Mouse (Mus musculus) hindbrain, embryonic 15.5 days (tissue): ENCODE results near the gene Apobec4. TPM values are rescaled to one million over a fixed set of nuclear protein-coding genes. Genes with fewer than 3 reads are reported as not detected.

Experiments used
- ATAC-seq: fragments of 200-750 bp; cut with Nextera tagmentation; 2 replicates; pipeline ENCODE4 v1.8.0; 2017; ENCODE audit warnings: low read depth, moderate number of reproducible peaks, moderate TSS enrichment; ENCODE audit not compliant: low FRiP score
- H3K27ac ChIP-seq: fragments of 300-500 bp; sonication (generic); replicated peaks from 2 replicates; pipeline ENCODE4 v1.5.1; 2015; ENCODE audit warnings: mild to moderate bottlenecking, inconsistent platforms
- H3K27me3 ChIP-seq: fragments of 300-500 bp; sonication (generic); 2 replicates; pipeline ENCODE4 v1.6.1; 2015; ENCODE audit warnings: control low read depth, inconsistent platforms
- H3K36me3 ChIP-seq: fragments of 300-500 bp; sonication (generic); 2 replicates; pipeline ENCODE4 v1.6.1; 2015; ENCODE audit warnings: control low read depth, inconsistent platforms
- H3K4me1 ChIP-seq: fragments of 300-500 bp; sonication (generic); replicated peaks from 2 replicates; pipeline ENCODE4 v1.6.1; 2015; ENCODE audit warnings: control low read depth, inconsistent platforms
- H3K4me2 ChIP-seq: fragments of 300-500 bp; sonication (generic); 2 replicates; pipeline ENCODE4 v1.6.1; 2015; ENCODE audit warnings: moderate library complexity, mild to moderate bottlenecking, inconsistent platforms
- H3K4me3 ChIP-seq: fragments of 300-500 bp; sonication (generic); 2 replicates; pipeline ENCODE4 v1.5.1; 2015; ENCODE audit warnings: mild to moderate bottlenecking, inconsistent platforms
- H3K9ac ChIP-seq: fragments of 300-500 bp; sonication (generic); 2 replicates; pipeline ENCODE4 v1.6.1; 2015; ENCODE audit warnings: inconsistent platforms
- H3K9me3 ChIP-seq: fragments of 300-500 bp; sonication (generic); 2 replicates; pipeline ENCODE4 v1.6.1; 2016; ENCODE audit warnings: control low read depth, inconsistent platforms
- WGBS: fragments of 180-500 bp; shearing (Covaris S2); methylation state at CpG from one replicate; pipeline ENCODE4 v1.1.7; 2015; 5-methylcytosine and 5-hydroxymethylcytosine counted together
- polyA plus RNA-seq: library from polyadenylated mRNA; unstranded; fragments of >200 nt; fragmentation: Nextera tagmentation; extraction: Ambion mirVana; gene quantifications from 2 replicates; pipeline ENCODE4 v1.2.1, GENCODE M21; 2015

The Apobec4 gene
- polyA plus RNA-seq, 1 experiment from 2014 or later, result not detected

GRCm38 (mm10) chr1:152724286-152724685 lies 26.1 kb upstream of the Apobec4 start:
- no peaks in the 10 kb centered on the region for H3K4me1 ChIP-seq
- H3K27me3 ChIP-seq, result no peaks in the 10 kb centered on the region
- no peak overlapping the region for H3K4me2 ChIP-seq
- no peak overlapping the region for H3K4me3 ChIP-seq
- ATAC-seq, result no peak
- H3K9ac ChIP-seq, result no peak overlapping the region
- no peak overlapping the region for H3K27ac ChIP-seq
- H3K36me3 ChIP-seq, result no peaks in the 10 kb centered on the region
- H3K9me3 ChIP-seq, result no peaks in the 10 kb centered on the region

GRCm38 (mm10) chr1:152726095-152726494 lies 24.3 kb upstream of the Apobec4 start:
- H3K27ac ChIP-seq, result no peak overlapping the region
- no peak for ATAC-seq
- no peaks in the 10 kb centered on the region for H3K9me3 ChIP-seq
- no peaks in the 10 kb centered on the region for H3K4me1 ChIP-seq
- H3K9ac ChIP-seq, result no peak overlapping the region
- H3K36me3 ChIP-seq, result no peaks in the 10 kb centered on the region
- no peak overlapping the region for H3K4me3 ChIP-seq
- 84% methylated on average over 3 of the region's 3 CpGs for WGBS
- H3K4me2 ChIP-seq, result no peak overlapping the region
- no peaks in the 10 kb centered on the region for H3K27me3 ChIP-seq

DNA sequence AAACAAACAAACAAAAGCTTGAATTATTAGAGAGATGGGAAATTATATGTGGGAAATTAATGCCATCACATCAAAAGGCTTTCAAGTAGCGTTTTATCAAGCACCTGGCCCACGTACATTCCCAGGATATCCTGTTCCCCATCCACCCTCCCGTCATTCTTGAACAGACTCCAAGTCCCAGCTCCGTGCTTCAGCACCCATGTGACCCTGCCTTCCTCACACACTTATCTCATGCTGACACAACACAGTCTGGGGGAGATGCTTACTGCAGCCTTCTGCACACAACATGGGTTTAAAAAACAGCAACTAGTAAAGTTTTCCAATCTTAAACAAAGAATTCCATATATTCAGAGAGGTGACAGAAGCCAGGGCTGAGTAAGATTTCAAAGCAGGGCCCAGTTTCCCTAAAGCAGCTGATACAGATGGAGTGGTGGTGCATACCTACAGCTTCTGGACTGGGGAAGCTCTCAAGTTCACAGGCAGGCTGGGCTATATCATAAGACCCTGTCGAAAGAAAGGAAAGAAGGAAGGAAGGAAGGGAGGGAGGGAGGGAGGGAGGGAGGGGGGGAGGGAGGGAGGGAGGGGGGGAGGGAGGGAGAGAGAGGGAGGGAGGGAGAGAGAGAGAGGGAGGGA lies 22.6 kb upstream of the Apobec4 start:
- no peak overlapping the region for H3K27ac ChIP-seq
- 71% methylated on average over 4 of the region's 5 CpGs for WGBS
- H3K9me3 ChIP-seq, result no peaks in the 10 kb centered on the region
- ATAC-seq, result no peak
- no peak overlapping the region for H3K4me2 ChIP-seq
- H3K9ac ChIP-seq, result no peak overlapping the region
- H3K4me3 ChIP-seq, result no peak overlapping the region
- no peaks in the 10 kb centered on the region for H3K4me1 ChIP-seq
- no peaks in the 10 kb centered on the region for H3K36me3 ChIP-seq
- no peaks in the 10 kb centered on the region for H3K27me3 ChIP-seq

DNA sequence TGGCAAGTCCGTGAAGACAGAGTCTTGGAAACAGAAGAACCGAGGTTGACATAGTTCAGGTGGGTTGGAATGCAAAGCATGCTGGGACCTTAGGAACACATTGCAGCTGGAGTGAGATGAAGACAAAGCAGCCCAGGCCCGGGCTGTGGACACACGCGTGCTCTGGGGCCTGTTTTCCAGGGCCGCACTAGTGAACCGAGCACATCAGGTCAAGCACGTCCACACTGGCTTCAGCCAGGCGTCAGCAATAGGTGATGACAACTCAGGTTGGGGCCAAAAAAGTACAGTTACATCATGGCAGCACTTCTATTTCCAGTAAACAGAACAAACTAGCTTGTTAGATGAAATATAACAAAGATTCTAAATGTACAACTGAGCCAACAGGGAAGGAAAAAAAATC lies 11.6 kb upstream of the Apobec4 start:
- 93% methylated on average over 9 of the region's 9 CpGs for WGBS
- Histone ChIP-seq H3K9me3 (no peaks in the 10 kb centered on the region), H3K9ac (no peak overlapping the region), H3K27me3 (no peaks in the 10 kb centered on the region), H3K27ac (no peak overlapping the region), H3K36me3 (no peaks in the 10 kb centered on the region), H3K4me2 (no peak overlapping the region), H3K4me3 (no peak overlapping the region), H3K4me1 (no peaks in the 10 kb centered on the region)
- ATAC-seq, result no peak

- WGBS, result 77% methylated on average over 11 of the region's 11 CpGs
- H3K36me3 ChIP-seq, result no peaks in the 10 kb centered on the region
Observed at GRCm38 (mm10) chr1:152739374-152739773, 11.0 kb upstream of the Apobec4 start.

DNA sequence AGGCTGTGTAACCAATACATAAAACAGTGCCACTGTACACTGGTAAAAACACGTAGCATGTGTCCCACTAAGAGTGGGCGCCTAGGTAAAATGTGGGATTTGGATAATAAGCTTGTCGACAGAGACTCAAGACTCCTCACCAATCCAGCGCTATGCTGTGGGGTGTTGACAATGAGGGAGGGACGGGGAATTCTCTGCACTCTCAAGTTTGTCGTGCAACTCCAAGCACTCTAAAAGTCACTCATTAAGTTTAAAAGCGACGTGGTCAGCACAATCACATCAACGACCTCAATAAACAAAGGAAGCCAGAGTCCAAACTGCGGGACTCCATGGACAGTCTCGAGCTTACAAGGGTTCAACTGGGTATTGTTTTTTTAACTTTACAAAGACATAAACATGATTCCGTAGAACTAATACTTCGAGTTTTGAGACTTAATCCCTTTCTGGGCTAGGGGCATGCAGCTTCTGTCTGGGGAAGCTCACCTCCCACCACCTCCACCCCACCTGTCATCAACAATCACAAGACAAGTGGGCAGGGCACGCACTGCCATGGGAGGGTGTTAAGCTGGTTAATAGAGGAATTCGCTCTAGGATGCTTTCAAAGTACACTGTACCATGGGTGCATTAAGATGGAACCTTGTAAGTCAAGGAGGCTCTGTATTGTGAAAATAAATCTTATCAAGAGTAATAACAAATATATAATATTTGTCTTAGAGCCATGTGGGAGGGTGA lies 7.1 kb upstream of the Apobec4 start:
- Histone ChIP-seq H3K9ac (no peak overlapping the region), H3K27ac (no peak overlapping the region), H3K36me3 (no peaks in the 10 kb centered on the region), H3K27me3 (no peaks in the 10 kb centered on the region), H3K4me2 (no peak overlapping the region), H3K4me3 (no peak overlapping the region), H3K9me3 (no peaks in the 10 kb centered on the region), H3K4me1 (0 out of 2 replicates have a peak, but pooled peaks cover 2% of the 10 kb centered on the region)
- ATAC-seq, result no peak
- WGBS, result 73% methylated on average over 15 of the region's 15 CpGs

More at GRCm38 (mm10) chr1:152739374-152739773, 11.0 kb upstream of the Apobec4 start:
- Histone ChIP-seq H3K4me1 (no peaks in the 10 kb centered on the region), H3K4me2 (no peak overlapping the region), H3K27ac (no peak overlapping the region), H3K9me3 (no peaks in the 10 kb centered on the region), H3K27me3 (no peaks in the 10 kb centered on the region), H3K9ac (no peak overlapping the region), H3K4me3 (no peak overlapping the region)
- ATAC-seq, result no peak

- Histone ChIP-seq H3K4me2 (no peak overlapping the region), H3K4me1 (peaks cover 10% of the 10 kb centered on the region; the same call in 1 of the 2 replicates), H3K9me3 (no peaks in the 10 kb centered on the region), H3K4me3 (no peak overlapping the region), H3K9ac (no peak overlapping the region; the same call in 1 of the 2 replicates), H3K36me3 (no peaks in the 10 kb centered on the region), H3K27me3 (no peaks in the 10 kb centered on the region), H3K27ac (no peak overlapping the region)
- 4% methylated on average over 5 of the region's 5 CpGs for WGBS
- ATAC-seq, result peak; percentile 73
Observed at GRCm38 (mm10) chr1:152746426-152746825, 3.9 kb upstream of the Apobec4 start.

GRCm38 (mm10) chr1:152749276-152749675 lies 1.1 kb upstream of the Apobec4 start:
- H3K9ac ChIP-seq, result no peak overlapping the region

GRCm38 (mm10) chr1:152761791-152762190 lies 11.4 kb downstream of the Apobec4 start:
- Histone ChIP-seq H3K27me3 (no peaks in the 10 kb centered on the region), H3K4me3 (no peak overlapping the region), H3K9me3 (no peaks in the 10 kb centered on the region), H3K36me3 (no peaks in the 10 kb centered on the region), H3K9ac (no peak overlapping the region), H3K27ac (no peak overlapping the region), H3K4me2 (no peak overlapping the region), H3K4me1 (peaks cover 15% of the 10 kb centered on the region; the same call in 1 of the 2 replicates)
- no peak for ATAC-seq
- WGBS, result 86% methylated on average over 2 of the region's 2 CpGs

More at GRCm38 (mm10) chr1:152749276-152749675, 1.1 kb upstream of the Apobec4 start:
- WGBS, result 72% methylated on average over 9 of the region's 9 CpGs
- Histone ChIP-seq H3K9me3 (no peaks in the 10 kb centered on the region), H3K4me1 (peaks cover 10% of the 10 kb centered on the region; the same call in 1 of the 2 replicates), H3K36me3 (no peaks in the 10 kb centered on the region), H3K4me2 (no peak overlapping the region), H3K4me3 (no peak overlapping the region), H3K27me3 (no peaks in the 10 kb centered on the region), H3K27ac (no peak overlapping the region)
- no peak for ATAC-seq

DNA sequence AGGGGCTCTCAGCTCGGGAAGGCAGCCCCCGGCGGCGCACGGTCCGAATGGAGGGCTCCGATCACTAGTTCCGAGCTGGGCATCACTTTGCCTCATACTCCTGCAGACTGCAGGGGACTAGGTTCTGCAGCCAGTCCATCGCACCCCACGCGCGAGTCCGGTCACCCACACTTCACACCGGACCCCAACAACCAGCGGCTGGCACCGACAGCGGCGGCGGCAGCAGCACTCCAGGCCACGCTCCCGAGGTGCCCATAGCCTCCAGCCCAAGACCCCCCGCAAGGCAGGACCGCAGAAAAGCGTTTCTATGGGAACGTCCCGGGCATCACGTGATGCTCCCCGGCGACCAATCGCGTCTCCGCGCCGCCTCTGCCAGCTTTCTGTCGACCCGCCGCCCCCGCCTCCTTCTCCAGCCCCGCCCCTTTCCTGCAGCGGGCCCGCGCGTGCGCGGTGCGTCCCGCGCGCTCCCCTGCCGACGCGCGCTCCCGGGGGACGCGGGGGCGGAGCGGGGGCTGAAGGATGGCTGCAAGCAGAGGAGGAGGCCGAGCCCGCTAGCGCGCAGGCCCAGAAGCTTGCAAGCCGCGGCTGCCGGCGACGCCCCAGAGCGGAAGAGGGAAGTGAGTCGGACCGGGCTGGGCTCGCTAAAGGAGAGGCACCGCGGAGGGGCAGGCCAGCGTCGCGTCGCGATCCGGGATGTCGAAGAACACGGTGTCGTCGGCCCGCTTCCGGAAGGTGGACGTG lies 15.9 kb downstream of the Apobec4 start, which contains the start of the genes Rgl1 and Arpc5:
TSS of gene Rgl1 (minus strand) at position 320 of the 741 bp plus-strand sequence.
TSS of gene Arpc5 (plus strand) at position 511 of the 741 bp plus-strand sequence.
- Histone ChIP-seq H3K4me2 (peak within 1 kb of the TSS; percentile 92), H3K27ac (peak within 1 kb of the TSS; percentile 91), H3K27me3 (no peaks in the 10 kb centered on the region), H3K4me3 (peak within 1 kb of the TSS; percentile 99), H3K9ac (peak within 1 kb of the TSS; percentile 92), H3K9me3 (no peaks in the 10 kb centered on the region), H3K36me3 (peaks cover 7% of the 10 kb centered on the region), H3K4me1 (peaks cover 31% of the 10 kb centered on the region)
- peak; percentile 97 for ATAC-seq
- under 1% methylated on average over 86 of the region's 86 CpGs for WGBS

GRCm38 (mm10) chr1:152766804-152767748 lies 16.7 kb downstream of the Apobec4 start:
- peak overlapping the region; percentile 91 for H3K27ac ChIP-seq
- peak overlapping the region; percentile 99 for H3K4me3 ChIP-seq
- no peaks in the 10 kb centered on the region for H3K9me3 ChIP-seq
- WGBS, result 1% methylated on average over 58 of the region's 60 CpGs
- peaks cover 31% of the 10 kb centered on the region for H3K4me1 ChIP-seq
- ATAC-seq, result peak; percentile 75
- H3K36me3 ChIP-seq, result peaks cover 10% of the 10 kb centered on the region
- H3K9ac ChIP-seq, result peak overlapping the region; percentile 92
- H3K27me3 ChIP-seq, result no peaks in the 10 kb centered on the region
- peak overlapping the region; percentile 92 for H3K4me2 ChIP-seq
